26 mouse cellular contexts compared by ENCODE assay signal in the genomic region with DNA sequence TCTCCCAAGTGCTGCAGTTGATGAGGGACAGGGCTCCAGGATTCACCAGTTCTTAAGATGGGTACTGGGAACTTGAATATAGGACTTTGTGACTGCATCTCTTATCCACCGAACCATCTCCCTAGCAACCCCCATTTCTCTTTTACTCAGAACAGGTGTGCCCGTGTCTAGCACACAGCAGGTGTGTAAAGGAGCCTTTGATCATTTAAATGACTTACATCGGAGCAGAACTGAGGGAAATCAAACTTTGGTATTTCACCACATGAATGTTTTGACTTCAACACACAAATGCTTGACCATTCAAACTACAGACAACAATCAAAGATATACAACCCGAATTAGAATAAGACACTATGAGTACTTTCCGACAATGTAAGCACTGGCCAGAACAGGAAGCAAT.
"Had no signal": no experiment of that assay in that cellular context is flagged by ENCODE, and none has a peak within 500 bp of the region (broad histone marks: within the 10 kb centered on the region; RNA-seq: fewer than 3 reads in every experiment).

No protein-coding gene starts in this region.

- DNase-seq: cerebellum, adult 8-10 months; cerebellum, adult 9-10 months; cerebellum, adult 9-11 months; cerebellum, postnatal 10 days; cerebellum, postnatal 14 days; cerebellum, postnatal 36 days; embryo, embryonic 11 days; forebrain, postnatal 0 days; gastrocnemius, postnatal 10 days; gastrocnemius, postnatal 14 days; gastrocnemius, postnatal 25 days; gastrocnemius, postnatal 36 days; heart, adult 11 months; heart, adult 18-20 months; heart, adult 2 months had no signal

- H3K27me3 ChIP-seq: embryonic facial prominence, embryonic 12.5 days; embryonic facial prominence, embryonic 13.5 days; embryonic facial prominence, embryonic 15.5 days; forebrain, embryonic 12.5 days; forebrain, embryonic 13.5 days; forebrain, embryonic 15.5 days had no signal

- H3K27ac ChIP-seq: embryonic facial prominence, embryonic 10.5 days; embryonic facial prominence, embryonic 12.5 days; embryonic facial prominence, embryonic 13.5 days; forebrain, embryonic 10.5 days; forebrain, embryonic 12.5 days; forebrain, embryonic 13.5 days; forebrain, embryonic 15.5 days; heart, adult 2 months had no signal

- H3K36me3 ChIP-seq: embryonic facial prominence, embryonic 10.5 days; embryonic facial prominence, embryonic 12.5 days; embryonic facial prominence, embryonic 13.5 days; embryonic facial prominence, embryonic 15.5 days; forebrain, embryonic 10.5 days; forebrain, embryonic 12.5 days; forebrain, embryonic 15.5 days had no signal

- H3K9ac ChIP-seq: embryonic facial prominence, embryonic 12.5 days; embryonic facial prominence, embryonic 13.5 days; embryonic facial prominence, embryonic 15.5 days; forebrain, embryonic 12.5 days; forebrain, embryonic 13.5 days; forebrain, embryonic 15.5 days; forebrain, postnatal 0 days had no signal

- H3K4me3 ChIP-seq: embryonic facial prominence, embryonic 10.5 days; embryonic facial prominence, embryonic 12.5 days; embryonic facial prominence, embryonic 13.5 days; embryonic facial prominence, embryonic 15.5 days; erythroblast, embryonic 14.5 days; forebrain, embryonic 10.5 days; forebrain, embryonic 12.5 days; forebrain, embryonic 13.5 days; forebrain, embryonic 15.5 days; heart, adult 2 months had no signal

- H3K9me3 ChIP-seq: embryonic facial prominence, embryonic 10.5 days; embryonic facial prominence, embryonic 12.5 days; embryonic facial prominence, embryonic 13.5 days; embryonic facial prominence, embryonic 15.5 days; forebrain, embryonic 10.5 days; forebrain, embryonic 12.5 days; forebrain, embryonic 13.5 days; forebrain, embryonic 15.5 days had no signal

- ATAC-seq: forebrain, embryonic 13.5 days; forebrain, embryonic 14.5 days; forebrain, embryonic 15.5 days; forebrain, embryonic 16.5 days; forebrain, postnatal 0 days had no signal

- H3K4me2 ChIP-seq: embryonic facial prominence, embryonic 12.5 days; embryonic facial prominence, embryonic 13.5 days; embryonic facial prominence, embryonic 15.5 days; forebrain, embryonic 12.5 days; forebrain, embryonic 13.5 days; forebrain, embryonic 15.5 days had no signal
